Mouse (Mus musculus): ENCODE measurements at regions not wholly inside any gene's neighbourhood (a gene's known extent, or its start where the extent isn't known, plus 50 kb on each side); places are given as distances from the start of the nearest gene placed in this dataset.

DNA sequence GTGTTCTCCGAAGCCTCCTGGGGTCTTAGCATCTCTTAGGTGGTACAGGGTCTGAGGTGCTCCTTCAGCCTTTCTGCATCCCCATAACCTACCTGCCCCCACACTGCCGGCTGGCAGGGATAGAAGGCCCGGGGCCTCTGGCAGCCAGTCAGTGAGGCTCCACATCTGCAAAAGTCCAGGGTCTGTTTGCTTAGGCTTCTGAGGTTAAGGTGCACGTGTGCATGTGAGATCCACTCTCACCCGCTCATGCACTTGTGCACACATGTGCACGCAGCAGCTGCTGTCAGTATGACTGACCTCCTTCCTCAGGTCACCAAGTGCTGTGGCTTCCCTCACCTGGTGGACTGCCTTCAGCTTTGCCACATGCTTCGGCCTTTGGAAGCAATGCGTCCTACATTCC, 75.3 kb upstream of the Bod1 start:
- no peak for DNase-seq (ENCODE audit: low spot score in 2 of 2)

DNA sequence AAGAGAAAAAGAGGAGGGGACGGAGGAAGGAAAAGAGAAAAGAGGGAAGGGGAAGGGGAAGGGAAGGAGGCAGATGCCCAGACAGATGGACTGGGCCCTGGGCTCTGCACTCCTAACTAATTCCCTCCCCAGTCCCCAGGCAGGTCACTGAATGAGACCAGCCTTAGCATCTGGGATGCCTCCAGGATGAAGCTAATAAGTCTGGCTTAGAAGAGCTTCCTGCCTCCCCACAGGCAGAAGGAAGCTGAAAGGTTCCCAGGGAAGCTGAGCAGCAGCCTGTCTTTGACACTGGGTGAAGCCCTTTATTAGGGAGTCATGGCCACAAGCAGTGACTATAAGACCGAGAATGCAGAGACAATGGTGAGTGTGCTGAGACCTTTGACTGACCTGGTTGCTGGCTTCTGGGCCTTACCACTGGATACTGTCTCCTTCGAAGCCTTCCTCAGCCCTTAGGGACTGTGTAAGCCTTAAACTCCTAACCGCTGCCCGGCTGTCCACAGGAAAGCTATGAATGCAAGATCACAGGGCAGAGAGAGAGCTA, 76.7 kb upstream of the Bod1 start:
- DNase-seq (ENCODE audit: low spot score in 2 of 2), result no peak

DNA sequence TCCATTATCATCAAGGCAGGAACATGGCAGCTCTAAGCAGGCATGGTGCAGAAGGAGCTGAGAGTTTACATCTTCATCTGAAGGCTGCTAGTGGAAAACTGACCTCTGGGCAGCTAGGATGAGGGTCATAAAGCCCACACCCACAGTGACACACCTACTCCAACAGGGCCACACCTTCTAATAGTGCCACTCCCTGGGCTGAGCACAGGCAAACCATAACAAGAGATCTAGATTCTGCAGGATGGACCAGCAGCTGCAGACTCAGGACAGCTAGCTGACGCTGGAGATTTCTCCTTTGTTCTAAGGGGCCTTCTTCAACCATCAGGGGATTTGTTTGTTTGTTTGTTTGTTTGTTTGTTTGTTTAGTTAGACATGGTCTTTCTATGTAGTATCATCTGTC, 79.6 kb upstream of the Bod1 start:
- DNase-seq (ENCODE audit: low spot score in 2 of 2), result no peak

DNA sequence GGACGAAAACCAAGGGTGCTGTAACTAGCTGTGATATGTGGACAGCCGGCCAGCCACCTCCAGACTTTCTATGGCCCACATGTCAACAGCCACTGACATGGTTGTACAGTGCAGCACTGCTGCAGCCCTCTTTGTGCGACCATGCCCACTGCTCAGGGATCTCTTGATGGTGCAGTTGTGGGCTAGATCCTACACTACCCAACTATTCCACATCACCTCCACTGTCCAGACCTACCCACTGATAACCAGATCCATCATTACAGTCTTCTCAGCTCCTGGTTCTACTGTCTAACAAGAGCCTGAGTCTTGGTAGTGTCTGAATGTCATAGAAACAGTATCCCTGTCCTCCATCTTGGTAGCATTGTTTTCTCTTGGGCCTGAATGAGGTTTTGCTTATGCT, 81.5 kb upstream of the Bod1 start:
- no peak for DNase-seq (ENCODE audit: low spot score in 2 of 2)

DNA sequence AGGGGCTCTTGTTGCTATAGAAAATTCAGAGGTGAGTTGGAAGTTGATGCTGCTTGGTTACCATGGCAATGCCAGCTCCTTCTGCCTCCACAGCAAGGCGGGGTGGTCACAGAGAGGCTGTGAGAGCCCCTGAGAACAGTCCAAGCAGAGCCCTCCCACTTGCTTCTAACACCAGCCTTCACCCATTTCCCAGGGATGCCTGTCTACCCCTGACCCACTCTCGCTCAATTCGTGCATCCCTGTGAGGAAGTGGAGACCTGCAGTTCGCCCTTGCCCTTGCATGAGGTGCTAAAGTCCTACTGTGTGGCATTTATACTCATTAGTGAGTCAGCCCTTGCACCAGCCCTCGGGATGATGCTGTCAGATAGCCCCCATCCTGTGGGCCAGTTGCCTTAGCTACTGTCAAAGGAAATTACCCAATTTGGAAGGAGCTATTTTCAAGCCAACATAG, 82.1 kb upstream of the Bod1 start:
- DNase-seq (ENCODE audit: low spot score in 2 of 2), result no peak

DNA sequence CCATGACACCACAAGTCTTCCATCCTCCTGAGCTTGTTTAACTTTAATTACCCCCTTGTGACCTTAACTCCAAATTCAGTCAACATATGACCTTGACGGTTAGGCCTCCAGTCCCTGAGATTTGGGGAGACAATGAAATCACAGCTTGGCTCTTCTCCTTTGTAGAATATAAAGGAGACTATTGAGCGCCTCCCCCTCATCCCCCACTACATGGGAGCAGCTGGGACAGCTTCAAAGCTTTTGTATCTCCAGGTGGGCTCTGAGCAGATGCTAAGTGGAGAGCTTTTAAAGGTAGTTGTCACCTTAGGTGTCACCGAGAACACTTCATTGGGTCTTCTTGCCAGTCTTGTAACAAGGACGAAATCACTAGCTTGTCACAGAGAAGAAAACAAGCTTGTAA, 82.7 kb upstream of the Bod1 start:
- DNase-seq (ENCODE audit: low spot score in 2 of 2), result no peak

DNA sequence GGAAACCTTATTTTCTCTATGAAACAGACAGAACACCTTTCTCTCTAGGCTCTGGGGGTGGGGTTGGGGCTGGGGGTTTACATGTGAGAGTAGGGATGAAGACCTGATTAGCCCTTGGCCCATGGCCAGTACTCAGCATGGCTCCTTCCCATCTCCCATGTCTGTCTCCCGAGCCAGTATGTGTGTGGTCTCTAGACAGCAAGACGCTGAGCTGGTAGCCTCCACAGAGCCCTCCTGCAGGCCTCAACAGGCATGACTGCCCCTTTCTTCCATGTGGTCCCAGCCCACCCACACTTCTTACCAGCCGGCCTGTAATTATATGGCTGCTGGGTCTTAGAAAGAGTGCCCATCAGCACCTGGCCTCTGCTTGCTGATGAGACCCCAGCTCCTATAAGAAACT, 84.2 kb upstream of the Bod1 start:
- DNase-seq (ENCODE audit: low spot score in 2 of 2), result no peak

DNA sequence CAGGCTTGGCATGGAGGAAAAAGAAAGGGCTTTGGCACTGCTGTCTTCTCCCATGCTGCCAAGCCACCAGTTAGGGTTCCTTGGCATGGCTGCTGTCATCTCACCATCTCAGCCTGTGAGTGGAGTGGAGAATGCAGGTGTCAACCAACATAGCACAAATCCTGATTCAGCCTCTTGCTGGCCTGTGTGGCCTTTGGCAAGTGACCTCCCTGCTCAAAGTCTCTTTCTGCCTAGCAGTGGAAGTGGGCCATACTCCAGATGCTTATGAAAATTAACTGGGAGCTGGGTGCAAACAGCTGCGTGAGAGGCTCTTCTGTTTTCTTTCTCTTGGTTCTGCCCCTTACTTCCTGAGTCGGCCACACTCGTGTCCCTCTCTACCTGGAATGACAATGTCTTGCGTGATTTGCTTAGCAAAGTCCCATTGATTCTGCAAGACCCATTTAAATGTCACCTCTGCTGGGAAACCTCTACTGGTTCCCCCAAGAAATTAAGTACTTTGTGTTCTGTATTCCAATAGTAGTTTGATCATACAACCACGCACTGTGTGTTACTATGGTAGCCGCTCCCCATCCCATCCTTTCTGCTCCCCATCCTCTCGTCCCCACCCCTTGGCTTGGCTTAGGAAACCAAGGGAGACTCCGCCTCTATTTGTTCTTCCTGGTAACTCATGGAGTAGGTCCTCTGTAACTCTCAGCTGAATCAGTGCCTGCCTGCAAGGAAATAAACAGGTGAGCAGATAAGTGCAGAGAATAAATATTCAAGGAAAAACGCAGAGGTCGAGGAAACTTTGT, 84.9 kb upstream of the Bod1 start:
- no peak for DNase-seq (ENCODE audit: low spot score in 2 of 2)

DNA sequence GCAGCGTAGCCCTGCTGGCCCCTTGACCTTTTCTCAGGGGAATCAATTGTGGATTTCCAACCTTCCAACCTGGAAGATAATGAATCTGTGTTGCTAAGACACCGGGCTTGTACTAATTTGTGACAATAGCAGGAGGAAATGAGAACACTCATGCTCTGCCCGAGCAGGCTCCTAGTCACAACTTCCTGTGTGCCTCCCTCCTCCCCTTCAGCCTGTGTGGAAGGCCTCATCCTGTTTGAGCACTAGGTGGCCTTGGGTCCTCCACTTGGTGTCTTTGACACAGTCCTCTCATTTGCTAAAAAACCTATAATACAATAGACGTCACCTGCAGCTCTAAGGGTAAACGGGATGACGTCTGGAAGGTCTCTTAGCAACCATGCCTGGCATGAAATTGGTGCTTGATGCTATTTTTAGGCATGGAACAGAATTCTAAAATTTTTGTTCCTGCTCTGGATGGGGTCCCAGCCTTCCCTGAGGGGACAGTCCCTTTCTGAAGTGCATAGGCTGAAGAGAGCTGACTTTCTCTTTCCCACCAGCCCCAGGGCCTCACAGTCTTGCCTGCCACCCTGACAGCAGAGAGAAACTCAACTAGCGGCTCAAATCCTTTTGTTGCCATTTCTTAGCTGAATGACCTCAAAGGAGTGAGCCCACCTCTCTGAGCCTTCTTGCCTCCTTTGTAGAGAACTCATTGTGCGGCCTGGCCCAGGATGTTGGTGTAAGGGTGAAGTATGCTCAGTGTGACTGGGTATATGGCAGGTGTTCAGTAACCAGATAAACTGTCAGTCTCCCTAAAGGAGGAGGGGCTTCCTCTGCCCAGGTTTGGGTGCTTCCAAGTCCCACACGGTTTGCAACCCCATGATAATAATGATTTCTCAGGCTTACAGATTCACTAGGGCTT, 88.4 kb upstream of the Bod1 start:
- no peak for DNase-seq (ENCODE audit: low spot score in 2 of 2)

DNA sequence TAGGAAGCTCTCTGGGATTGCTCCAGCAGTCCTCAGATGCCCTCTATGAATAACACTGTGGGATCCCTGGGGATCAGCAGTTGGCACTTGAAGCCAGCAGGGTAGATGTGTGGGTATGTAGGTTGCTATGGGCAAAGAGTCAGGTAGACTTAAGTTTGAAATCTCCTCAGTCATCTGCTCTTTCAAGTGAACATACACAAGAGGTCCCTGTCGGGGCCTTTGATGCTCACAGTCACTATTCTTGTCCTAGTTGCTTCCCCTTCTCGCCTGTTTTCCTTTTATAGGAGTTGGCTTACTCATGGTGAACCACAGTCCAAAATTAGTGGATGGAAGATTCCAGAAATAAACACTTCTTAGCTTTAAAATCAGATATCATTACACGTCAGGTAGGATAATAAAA, 92.2 kb upstream of the Bod1 start:
- DNase-seq (ENCODE audit: low spot score in 2 of 2), result no peak

DNA sequence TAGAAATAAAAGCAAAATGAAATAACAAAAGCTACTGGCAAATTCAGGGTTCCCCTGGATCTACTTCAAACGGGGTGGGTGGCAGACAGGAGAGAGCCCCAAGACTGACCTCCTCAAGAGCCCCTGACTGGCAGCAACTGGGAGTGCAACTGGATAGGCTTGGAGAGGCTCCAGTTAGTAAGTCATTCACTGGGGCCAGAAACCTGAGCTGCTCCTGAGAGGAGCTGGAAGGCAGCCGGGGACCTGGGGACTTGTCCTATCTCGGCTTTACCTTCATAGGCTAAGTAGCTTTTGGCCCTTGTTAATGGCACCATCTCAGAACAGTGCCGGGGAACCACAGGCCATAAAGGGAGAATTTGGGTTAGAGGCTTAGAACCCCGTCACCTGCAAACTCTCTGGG, 94.6 kb upstream of the Bod1 start:
- no peak for DNase-seq (ENCODE audit: low spot score in 2 of 2)

DNA sequence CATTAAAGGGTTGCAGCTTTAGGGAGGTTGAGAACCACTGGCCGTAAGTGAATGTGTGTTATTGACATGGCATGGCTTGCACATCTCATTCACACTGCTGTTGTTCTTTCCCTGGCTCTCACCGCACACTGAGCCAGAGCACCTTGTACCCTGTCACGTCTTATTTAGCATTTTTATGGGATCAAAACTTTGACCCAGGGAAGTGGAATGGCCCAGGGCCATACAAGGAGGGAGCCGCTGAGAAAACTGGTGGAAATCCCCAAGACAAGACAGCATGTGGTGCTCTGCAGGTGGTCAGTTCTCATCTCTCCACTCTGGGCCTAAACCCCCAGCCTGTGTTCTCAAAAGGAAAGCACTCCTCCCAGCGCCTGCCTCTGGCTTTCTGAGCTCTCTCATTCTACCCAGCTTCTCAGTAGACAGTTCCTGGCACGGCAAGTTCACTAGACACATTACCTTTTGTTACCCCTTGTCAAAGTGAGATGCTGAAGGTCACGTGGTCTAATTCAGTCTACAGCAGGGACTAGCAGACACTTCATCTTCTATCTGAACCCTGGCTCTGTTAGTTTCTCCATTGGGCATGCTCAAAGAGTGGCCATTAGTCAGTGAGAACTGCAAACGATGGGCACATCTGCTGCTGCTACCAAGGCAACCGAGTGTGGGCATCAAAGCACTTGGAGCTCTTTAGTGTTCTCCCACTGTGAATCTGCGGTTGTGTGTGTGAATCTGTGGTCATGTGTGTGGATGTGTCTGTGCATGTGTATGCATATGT, 96.2 kb upstream of the Bod1 start:
- DNase-seq (ENCODE audit: low spot score in 2 of 2), result no peak

DNA sequence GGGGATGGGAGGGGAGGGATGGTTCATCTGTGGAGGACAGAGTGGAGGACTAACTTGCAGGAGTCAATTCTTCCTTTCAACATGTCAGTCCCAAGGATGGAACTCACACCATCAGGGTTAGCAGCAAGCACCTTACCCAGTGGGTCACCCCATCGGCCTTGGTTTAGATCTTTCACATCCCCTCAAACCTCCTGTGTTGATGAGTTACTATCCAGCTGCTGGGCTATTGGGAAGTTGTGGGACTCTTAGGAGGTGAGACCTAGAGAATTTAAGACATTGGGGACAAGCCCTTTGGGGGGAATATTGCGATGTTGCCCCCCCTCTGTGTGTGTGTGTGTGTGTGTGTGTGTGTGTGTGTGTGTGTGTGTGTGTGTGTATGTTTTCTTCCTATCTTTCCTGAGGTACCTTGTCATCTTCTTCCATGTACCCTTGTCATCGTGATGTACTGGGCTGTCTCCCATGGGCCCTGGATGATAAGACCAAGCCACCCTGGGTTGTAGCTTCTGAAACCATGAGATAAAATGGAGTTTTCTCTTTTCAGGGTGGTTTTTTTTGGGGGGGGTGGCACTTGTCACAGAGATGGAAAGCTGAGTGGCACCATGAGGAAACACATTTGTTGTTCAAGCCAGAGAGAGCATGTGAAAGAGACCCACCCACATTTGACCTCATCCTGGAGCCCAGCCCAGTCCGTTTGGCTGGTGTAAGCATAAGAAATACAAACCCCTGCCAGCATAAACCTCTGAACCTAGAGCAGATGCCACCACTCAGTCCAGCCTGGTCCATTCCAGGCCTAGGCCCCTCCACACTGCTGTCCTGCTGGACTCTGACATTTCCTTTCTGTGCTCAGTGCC, 98.3 kb upstream of the Bod1 start:
- DNase-seq (ENCODE audit: low spot score in 2 of 2), result no peak

DNA sequence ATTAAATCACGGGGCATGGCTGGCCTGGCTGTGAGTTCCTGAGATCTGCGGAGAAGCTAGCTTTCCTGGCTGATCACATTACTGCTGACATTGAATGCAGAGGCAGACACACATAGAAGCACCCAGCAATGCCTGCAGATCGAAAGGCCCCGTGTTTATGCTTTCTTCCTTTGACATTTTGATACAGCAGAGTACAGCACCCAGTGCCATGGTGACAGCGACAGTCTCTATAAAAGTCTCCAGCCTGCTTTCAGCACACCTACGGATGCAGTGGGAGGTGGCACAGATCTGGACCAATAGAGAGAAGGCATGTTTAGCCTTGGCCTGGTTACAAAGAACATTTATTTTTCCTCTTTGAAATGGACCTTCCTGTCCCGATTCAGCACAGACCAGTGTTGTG, 99.2 kb upstream of the Bod1 start:
- DNase-seq (ENCODE audit: low spot score in 2 of 2), result peak in 1 of 2 experiments; percentile 5

DNA sequence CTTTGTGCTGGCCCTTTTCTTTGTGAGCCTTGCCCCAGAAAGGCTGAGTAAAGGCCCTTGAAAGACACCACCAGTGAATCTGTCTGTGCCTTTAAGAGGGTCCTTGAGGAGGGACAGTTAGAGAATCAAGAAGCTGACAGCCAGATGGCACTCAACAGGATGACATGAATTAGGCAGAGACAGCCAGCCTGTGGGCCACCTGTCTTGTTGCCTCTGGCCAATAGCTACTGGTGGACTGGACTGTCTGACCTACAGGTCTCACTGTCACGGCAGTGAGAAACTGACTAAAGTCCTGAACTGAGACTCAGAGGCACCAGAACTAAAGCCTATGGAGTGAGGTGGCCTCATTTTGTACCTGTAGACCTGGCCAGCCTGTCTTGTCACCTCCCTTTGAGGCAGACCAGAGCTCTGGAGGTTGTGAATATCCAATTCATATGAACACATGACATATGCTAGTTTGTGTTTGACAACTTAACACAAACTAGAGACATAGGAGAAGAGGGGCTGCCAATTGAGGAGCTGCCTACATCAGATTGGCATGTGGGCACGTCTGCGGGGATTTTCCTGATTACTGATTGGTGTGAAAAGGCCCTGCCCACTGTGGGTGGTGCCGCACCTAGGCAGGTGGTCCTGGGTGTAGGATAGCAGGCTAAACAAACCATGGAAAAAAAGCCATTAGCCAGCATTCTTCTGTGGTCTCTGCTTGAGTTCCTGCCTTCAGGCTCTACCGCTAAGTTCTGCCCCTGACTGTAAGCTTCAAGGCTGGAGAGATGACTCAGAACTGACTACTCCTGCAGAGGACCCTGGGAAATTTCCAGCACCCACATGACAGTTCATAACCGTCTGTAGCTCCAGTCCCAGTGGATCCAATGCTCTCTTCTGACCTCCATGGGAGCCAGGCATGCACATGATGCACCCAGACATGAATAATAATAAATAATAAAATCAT, 100.1 kb upstream of the Bod1 start:
- no peak for DNase-seq (ENCODE audit: low spot score in 2 of 2)

DNA sequence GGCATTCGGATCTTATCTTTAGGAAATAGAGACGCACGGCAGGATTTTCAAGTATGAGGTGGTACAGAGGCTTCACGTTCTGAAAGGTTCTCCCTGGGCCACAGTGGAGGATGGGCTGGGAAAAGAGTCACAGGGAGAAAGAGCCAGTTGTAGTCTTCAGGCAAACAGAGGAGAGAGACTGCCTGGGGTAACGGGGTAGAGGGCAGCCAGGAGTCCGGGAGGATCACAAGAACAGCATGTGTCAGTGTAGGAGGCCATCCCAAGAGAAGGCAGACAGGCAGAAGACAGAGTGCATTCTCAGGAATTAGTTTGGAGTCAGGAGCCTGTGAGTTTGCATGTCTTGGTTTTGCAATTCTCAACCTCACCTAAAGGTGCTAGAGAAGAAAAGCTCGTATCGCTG, 94.5 kb upstream of the Cpeb4 start:
- DNase-seq (ENCODE audit: low spot score in 2 of 2), result no peak

DNA sequence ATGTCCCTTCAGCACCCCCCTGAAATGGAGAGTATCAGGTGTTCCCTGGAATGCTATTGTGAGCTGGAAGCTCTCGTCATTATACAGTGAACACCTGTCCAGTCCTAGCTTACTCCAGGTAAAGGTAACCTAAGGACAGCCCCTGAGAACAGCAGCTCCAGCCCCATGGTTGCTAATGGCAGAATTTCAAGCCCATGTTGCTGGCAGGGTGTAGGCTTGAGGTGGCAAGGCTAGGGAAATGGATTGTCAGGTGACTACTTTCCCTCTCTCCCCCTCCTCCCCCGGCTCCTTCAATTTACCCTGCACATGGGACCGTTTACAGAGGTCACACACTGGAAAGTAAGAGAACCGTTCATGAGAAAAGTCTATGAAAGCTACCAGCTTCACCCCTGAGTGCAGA, 93.2 kb upstream of the Cpeb4 start:
- DNase-seq (ENCODE audit: low spot score in 2 of 2), result no peak

DNA sequence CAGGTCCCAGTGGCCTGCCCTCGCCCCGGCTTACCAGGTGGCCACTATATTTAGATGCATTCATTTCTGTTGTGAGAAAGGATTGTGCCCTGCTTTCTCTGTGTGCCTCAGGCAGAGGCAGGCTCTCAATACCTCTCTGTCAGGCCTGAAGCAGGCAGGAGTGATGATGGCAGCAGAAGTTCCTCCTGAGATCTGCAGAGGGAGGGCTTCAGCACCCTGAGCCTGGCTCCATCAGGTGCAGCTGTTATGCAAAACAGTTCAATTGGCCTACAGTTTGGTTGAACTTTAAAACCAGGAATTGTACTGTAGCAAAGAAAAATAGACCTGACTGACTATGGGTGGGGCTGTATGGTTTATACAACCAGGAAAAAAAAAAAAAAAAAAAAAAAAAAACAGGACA, 92.7 kb upstream of the Cpeb4 start:
- no peak for DNase-seq (ENCODE audit: low spot score in 2 of 2)

DNA sequence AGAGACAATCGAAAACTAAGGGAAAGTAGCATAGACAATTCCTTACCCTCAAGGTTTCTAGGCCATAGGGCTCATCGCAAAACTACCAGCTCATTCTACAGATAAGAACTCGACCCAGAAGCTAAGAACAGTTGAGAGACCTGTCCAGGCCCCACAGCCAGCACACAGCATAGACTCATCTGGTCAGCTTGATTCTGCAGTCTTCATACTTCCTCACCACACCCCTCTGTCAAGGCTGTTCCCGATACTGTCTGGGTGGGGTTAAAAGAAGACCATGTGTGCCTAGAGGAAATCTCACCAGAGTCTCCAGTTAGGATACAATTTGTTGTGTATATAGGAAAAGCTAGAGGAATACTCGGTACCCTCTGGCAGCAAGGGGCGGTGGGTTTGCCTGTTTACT, 91.0 kb upstream of the Cpeb4 start:
- no peak for DNase-seq (ENCODE audit: low spot score in 2 of 2)
